Mouse (Mus musculus) ES-E14 (cell line): Measurements from ENCODE around the gene Nsrp1. TPM values are rescaled to one million over a fixed set of nuclear protein-coding genes. Genes with fewer than 3 reads are reported as not detected.

ENCODE experiments used
- DNase-seq: peaks from one replicate; pipeline ENCODE4 v3.0.0-alpha.2; 2013; ENCODE audit warnings: low read depth, low spot score
- H3K27ac ChIP-seq: 2 replicates; pipeline ENCODE4 v1.5.1; 2012; ENCODE audit warnings: low read depth, mild to moderate bottlenecking, low read length, moderate library complexity, mixed read lengths; ENCODE audit not compliant: poor library complexity, insufficient read depth, severe bottlenecking
- H3K36me3 ChIP-seq: 2 replicates; pipeline ENCODE4 v1.6.1; 2012; ENCODE audit warnings: mild to moderate bottlenecking, low read length, moderate library complexity, mixed read lengths; ENCODE audit not compliant: control insufficient read depth, poor library complexity, insufficient read depth, severe bottlenecking
- H3K4me1 ChIP-seq, 2 experiments: fragments of 150-350 bp in 1 of 2; sonication (generic) in 1 of 2; 2 replicates each; pipeline ENCODE4 v1.6.1; 2012; ENCODE audit warnings: low read length in 2 of 2, mild to moderate bottlenecking in 1 of 2, mixed read lengths in 1 of 2; ENCODE audit not compliant: control insufficient read depth in 2 of 2, insufficient read depth in 2 of 2, poor library complexity in 1 of 2
- H3K4me3 ChIP-seq, 2 experiments: fragments of 150-350 bp in 1 of 2; sonication (generic) in 1 of 2; 2 replicates each; pipeline ENCODE4 v1.5.1; 2012; ENCODE audit warnings: low read length in 2 of 2, low read depth in 1 of 2, mild to moderate bottlenecking in 1 of 2, mixed read lengths in 1 of 2; ENCODE audit not compliant: insufficient read depth in 1 of 2, poor library complexity in 1 of 2, severe bottlenecking in 1 of 2
- H3K9ac ChIP-seq: 2 replicates; pipeline ENCODE4 v1.6.1; 2012; ENCODE audit warnings: low read depth, mild to moderate bottlenecking, low read length, mixed read lengths; ENCODE audit not compliant: poor library complexity, insufficient read depth, severe bottlenecking
- H3K9me3 ChIP-seq: fragments of 150-350 bp; sonication (generic); 2 replicates; pipeline ENCODE4 v1.6.1; 2012; ENCODE audit warnings: low read depth, mild to moderate bottlenecking, low read length; ENCODE audit not compliant: control insufficient read depth, insufficient read depth
- CHD2 ChIP-seq: IDR thresholded peaks from 2 replicates; pipeline ENCODE4 v1.6.1; 2014; ENCODE audit warnings: mild to moderate bottlenecking, low read depth, low read length, inconsistent platforms
- HCFC1 ChIP-seq: IDR thresholded peaks from 2 replicates; pipeline ENCODE4 v1.6.1; 2012; ENCODE audit warnings: low read length, inconsistent platforms, borderline replicate concordance; ENCODE audit not compliant: insufficient read depth
- MAFK ChIP-seq: IDR thresholded peaks from 2 replicates; pipeline ENCODE4 v1.6.1; 2014; ENCODE audit warnings: mild to moderate bottlenecking, low read depth, low read length, inconsistent platforms; ENCODE audit not compliant: insufficient read depth
- ZC3H11A ChIP-seq: IDR thresholded peaks from 2 replicates; pipeline ENCODE4 v1.6.1; 2012; ENCODE audit warnings: low read depth, mild to moderate bottlenecking, inconsistent platforms, low read length, borderline replicate concordance
- ZNF384 ChIP-seq: IDR thresholded peaks from 2 replicates; pipeline ENCODE4 v1.6.1; 2012; ENCODE audit warnings: low read depth, low read length, inconsistent platforms
- in situ Hi-C, 2 experiments: fragments of 600-800 bp; cut with MboI; formaldehyde crosslinking; loops; one replicate each; pipeline ENCODE4 v1.15.1; 2025; ENCODE audit warnings: low sequenced_read_pairs in 2 of 2, inconsistent platforms in 1 of 2; ENCODE audit not compliant: unreplicated experiment in 2 of 2
- total RNA-seq: library from RNA; depleted of rRNA; stranded (reverse); fragments of 300-350 nt; gene quantifications from 2 replicates; pipeline ENCODE4 v1.2.3, GENCODE M21; 2012

Nsrp1 gene
- total RNA-seq, 1 experiment: 13.3 TPM

DNA sequence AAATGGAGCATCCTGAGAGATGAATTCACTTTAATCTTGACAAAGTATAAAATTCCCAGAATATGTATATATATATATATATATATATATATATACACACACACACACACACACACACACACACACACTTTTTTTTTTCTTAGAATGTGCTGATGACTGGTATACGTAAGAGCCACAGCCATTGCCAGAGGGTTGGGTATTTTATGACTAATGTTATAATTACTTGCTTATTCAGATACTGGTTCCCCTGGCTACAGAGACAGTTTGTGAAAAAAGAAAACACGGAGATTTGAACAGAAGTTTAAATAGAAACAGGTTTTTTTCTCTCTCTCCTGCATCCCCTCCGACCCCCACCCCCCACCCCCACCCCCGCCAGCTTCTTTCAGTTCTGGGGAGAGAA is 72.4 kb downstream of the Nsrp1 start:
- no peaks in the 10 kb centered on the region for H3K9me3 ChIP-seq
- in situ Hi-C loops: no loop called here
- H3K9ac ChIP-seq: no peak overlapping the region
- TF ChIP-seq ZC3H11A: no peak
- no peak for TF ChIP-seq HCFC1
- TF ChIP-seq CHD2: no peak
- TF ChIP-seq ZNF384: no peak
- TF ChIP-seq MAFK: no peak
- H3K36me3 ChIP-seq: no peaks in the 10 kb centered on the region
- no peak for DNase-seq
- H3K4me1 ChIP-seq: no peaks in the 10 kb centered on the region
- no peak overlapping the region for H3K27ac ChIP-seq
- no peak overlapping the region for H3K4me3 ChIP-seq

- no peak overlapping the region for H3K4me3 ChIP-seq
- no peak for TF ChIP-seq CHD2
- no peak for TF ChIP-seq HCFC1
- no peak for TF ChIP-seq MAFK
- no peak for TF ChIP-seq ZC3H11A
- in situ Hi-C loops: no loop called here
- H3K9ac ChIP-seq: no peak overlapping the region
- H3K36me3 ChIP-seq: no peaks in the 10 kb centered on the region
- no peak overlapping the region for H3K27ac ChIP-seq
- H3K9me3 ChIP-seq: no peaks in the 10 kb centered on the region
- no peak for DNase-seq
- peaks cover 0 to 4% of the 10 kb centered on the region in 2 experiments; a peak in 1 of 4 replicates for H3K4me1 ChIP-seq
Observed at GRCm38 (mm10) chr11:77002361-77002760, 75.9 kb downstream of the Nsrp1 start.

DNA sequence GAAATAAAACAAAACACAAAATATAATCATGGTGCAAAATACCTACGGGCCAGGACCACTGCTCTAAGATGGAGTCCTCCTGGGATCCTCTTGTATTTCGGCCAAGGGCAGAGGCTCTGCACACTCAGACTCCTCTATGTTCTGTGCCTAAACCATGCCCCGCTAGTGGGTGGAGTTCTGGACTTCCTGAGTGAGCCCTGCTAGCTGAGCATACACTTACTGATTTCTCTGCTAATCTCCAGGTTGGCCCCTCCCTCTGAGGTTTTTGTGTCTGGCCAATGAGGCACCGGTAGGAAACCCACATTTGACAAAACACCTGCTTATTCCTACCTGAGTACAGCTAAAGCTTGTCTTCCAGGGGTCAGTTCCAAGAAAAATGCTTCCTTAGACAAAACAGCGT is 77.5 kb downstream of the Nsrp1 start:
- H3K9ac ChIP-seq: no peak overlapping the region
- DNase-seq: no peak
- H3K4me1 ChIP-seq: peaks cover 0 to 4% of the 10 kb centered on the region in 2 experiments; a peak in 1 of 4 replicates
- H3K27ac ChIP-seq: no peak overlapping the region
- in situ Hi-C loops: no loop called here
- no peaks in the 10 kb centered on the region for H3K9me3 ChIP-seq
- no peaks in the 10 kb centered on the region for H3K36me3 ChIP-seq
- TF ChIP-seq ZC3H11A: no peak
- TF ChIP-seq CHD2: no peak
- TF ChIP-seq HCFC1: no peak
- H3K4me3 ChIP-seq: no peak overlapping the region

- DNase-seq: peak; percentile 21
- no peak overlapping the region for H3K9ac ChIP-seq
Observed at GRCm38 (mm10) chr11:76998705-76999226, 79.5 kb downstream of the Nsrp1 start.

More at GRCm38 (mm10) chr11:76998705-76999226, 79.5 kb downstream of the Nsrp1 start:
- Histone ChIP-seq H3K4me3 (peak overlapping the region; percentile 20 to 34; a peak in 3 of 4 replicates), H3K9me3 (no peaks in the 10 kb centered on the region), H3K4me1 (peaks cover 3 to 4% of the 10 kb centered on the region in 2 experiments; a peak in 1 of 4 replicates), H3K27ac (no peak overlapping the region), H3K36me3 (no peaks in the 10 kb centered on the region)
- in situ Hi-C loops: no loop called here
- no peak for TF ChIP-seq CHD2
- TF ChIP-seq ZC3H11A: no peak
- TF ChIP-seq HCFC1: no peak
- no peak for TF ChIP-seq MAFK
- TF ChIP-seq ZNF384: no peak
